Mouse (Mus musculus) erythroblast, embryonic 14.5 days (primary cell): ENCODE measurements around the gene Hfe.

Experiments
- GATA1 ChIP-seq: IDR thresholded peaks from 2 replicates; pipeline ENCODE4 v1.6.1; 2012; ENCODE audit warnings: low read length, inconsistent platforms, mixed read lengths
- TAL1 ChIP-seq: IDR thresholded peaks from 3 replicates; pipeline ENCODE4 v1.6.1; 2012; ENCODE audit warnings: low read length, inconsistent platforms, mixed read lengths

GRCm38 (mm10) chr13:23689459-23689858 is 21.2 kb downstream of the Hfe start:
- TF ChIP-seq GATA1 = no peak
- no peak for TF ChIP-seq TAL1
